Mouse (Mus musculus) ES-E14 (cell line): Measurements from ENCODE around the gene Ets1. TPM values are rescaled to one million over a fixed set of nuclear protein-coding genes. Genes with fewer than 3 reads are reported as not detected.
A peak's percentile ranks its signal among the peaks of the same experiment; 100 is the strongest.

ENCODE experiments used
- DNase-seq: peaks from one replicate; pipeline ENCODE4 v3.0.0-alpha.2; 2013; ENCODE audit warnings: low read depth, low spot score
- H3K27ac ChIP-seq: 2 replicates; pipeline ENCODE4 v1.5.1; 2012; ENCODE audit warnings: low read depth, mild to moderate bottlenecking, low read length, moderate library complexity, mixed read lengths; ENCODE audit not compliant: poor library complexity, insufficient read depth, severe bottlenecking
- H3K36me3 ChIP-seq: 2 replicates; pipeline ENCODE4 v1.6.1; 2012; ENCODE audit warnings: mild to moderate bottlenecking, low read length, moderate library complexity, mixed read lengths; ENCODE audit not compliant: control insufficient read depth, poor library complexity, insufficient read depth, severe bottlenecking
- H3K4me1 ChIP-seq, 2 experiments: fragments of 150-350 bp in 1 of 2; sonication (generic) in 1 of 2; 2 replicates each; pipeline ENCODE4 v1.6.1; 2012; ENCODE audit warnings: low read length in 2 of 2, mild to moderate bottlenecking in 1 of 2, mixed read lengths in 1 of 2; ENCODE audit not compliant: control insufficient read depth in 2 of 2, insufficient read depth in 2 of 2, poor library complexity in 1 of 2
- H3K4me3 ChIP-seq, 2 experiments: fragments of 150-350 bp in 1 of 2; sonication (generic) in 1 of 2; 2 replicates each; pipeline ENCODE4 v1.5.1; 2012; ENCODE audit warnings: low read length in 2 of 2, low read depth in 1 of 2, mild to moderate bottlenecking in 1 of 2, mixed read lengths in 1 of 2; ENCODE audit not compliant: insufficient read depth in 1 of 2, poor library complexity in 1 of 2, severe bottlenecking in 1 of 2
- H3K9ac ChIP-seq: 2 replicates; pipeline ENCODE4 v1.6.1; 2012; ENCODE audit warnings: low read depth, mild to moderate bottlenecking, low read length, mixed read lengths; ENCODE audit not compliant: poor library complexity, insufficient read depth, severe bottlenecking
- H3K9me3 ChIP-seq: fragments of 150-350 bp; sonication (generic); 2 replicates; pipeline ENCODE4 v1.6.1; 2012; ENCODE audit warnings: low read depth, mild to moderate bottlenecking, low read length; ENCODE audit not compliant: control insufficient read depth, insufficient read depth
- CHD2 ChIP-seq: IDR thresholded peaks from 2 replicates; pipeline ENCODE4 v1.6.1; 2014; ENCODE audit warnings: mild to moderate bottlenecking, low read depth, low read length, inconsistent platforms
- HCFC1 ChIP-seq: IDR thresholded peaks from 2 replicates; pipeline ENCODE4 v1.6.1; 2012; ENCODE audit warnings: low read length, inconsistent platforms, borderline replicate concordance; ENCODE audit not compliant: insufficient read depth
- MAFK ChIP-seq: IDR thresholded peaks from 2 replicates; pipeline ENCODE4 v1.6.1; 2014; ENCODE audit warnings: mild to moderate bottlenecking, low read depth, low read length, inconsistent platforms; ENCODE audit not compliant: insufficient read depth
- ZC3H11A ChIP-seq: IDR thresholded peaks from 2 replicates; pipeline ENCODE4 v1.6.1; 2012; ENCODE audit warnings: low read depth, mild to moderate bottlenecking, inconsistent platforms, low read length, borderline replicate concordance
- ZNF384 ChIP-seq: IDR thresholded peaks from 2 replicates; pipeline ENCODE4 v1.6.1; 2012; ENCODE audit warnings: low read depth, low read length, inconsistent platforms
- in situ Hi-C, 2 experiments: fragments of 600-800 bp; cut with MboI; formaldehyde crosslinking; loops; one replicate each; pipeline ENCODE4 v1.15.1; 2025; ENCODE audit warnings: low sequenced_read_pairs in 2 of 2, inconsistent platforms in 1 of 2; ENCODE audit not compliant: unreplicated experiment in 2 of 2
- total RNA-seq: library from RNA; depleted of rRNA; stranded (reverse); fragments of 300-350 nt; gene quantifications from 2 replicates; pipeline ENCODE4 v1.2.3, GENCODE M21; 2012; rRNA removed

Gene Ets1
- total RNA-seq: 9.7 and 20.9 TPM in 2 replicates

DNA sequence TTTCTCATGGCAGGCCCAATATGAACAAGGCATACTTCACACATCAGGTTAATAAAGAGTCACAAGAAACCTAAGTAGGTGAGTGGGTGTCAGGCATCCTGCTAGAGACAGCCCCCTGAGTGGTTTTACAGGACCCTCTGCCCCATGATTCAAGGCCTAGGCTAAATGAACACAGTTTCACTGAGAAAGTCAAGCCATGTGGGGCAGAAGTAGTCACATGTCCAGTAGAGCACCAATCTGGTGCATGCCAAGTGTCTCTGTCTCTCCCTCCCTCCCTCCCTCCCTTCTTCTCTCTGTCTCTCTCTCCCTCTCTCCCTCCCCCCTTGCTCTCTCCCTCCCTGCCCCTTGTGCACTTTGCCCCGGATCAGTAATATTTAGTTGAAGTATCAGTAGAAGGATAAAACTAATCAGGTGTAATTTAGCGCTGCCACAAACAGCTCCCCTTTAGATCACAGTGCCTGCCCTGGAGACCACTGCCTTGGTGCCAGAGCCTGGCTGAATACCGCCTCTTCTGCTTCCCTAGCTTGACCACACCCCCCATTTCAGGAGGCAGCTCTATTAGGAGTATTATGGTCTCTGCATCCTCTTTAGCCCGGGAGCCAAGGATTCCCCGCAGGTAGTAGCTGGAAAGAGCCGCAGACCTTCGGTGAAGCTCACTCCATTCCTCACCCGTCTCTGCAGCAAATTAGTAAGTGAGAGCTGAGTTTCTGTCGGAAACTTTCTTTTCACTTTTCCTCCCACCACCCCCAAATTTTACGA, at the start of gene Ets1:
Gene Ets1, plus strand, starts transcription at position 595 of the 759 bp plus-strand sequence.
- Histone ChIP-seq H3K9me3 (no peaks in the 10 kb centered on the region), H3K9ac (no peak within 1 kb of the TSS), H3K27ac (no peak within 1 kb of the TSS), H3K4me3 (no peak within 1 kb of the TSS), H3K4me1 (no peaks in the 10 kb centered on the region), H3K36me3 (no peaks in the 10 kb centered on the region)
- TF ChIP-seq ZNF384 (no peak), ZC3H11A (no peak), HCFC1 (no peak), CHD2 (no peak), MAFK (no peak)
- DNase-seq: no peak
- in situ Hi-C loops: no loop called here

- peak; percentile 61 for DNase-seq
- no peak overlapping the region for H3K27ac ChIP-seq
- no peaks in the 10 kb centered on the region for H3K9me3 ChIP-seq
- TF ChIP-seq ZC3H11A (peak; percentile 84), ZNF384 (no peak)
- H3K4me3 ChIP-seq: no peak overlapping the region
- in situ Hi-C loops: loop anchor here (5.0 to 25.0 kb wide), 6 partner anchors 347 to 647 kb away; no protein-coding TSS in a partner anchor
- no peaks in the 10 kb centered on the region for H3K4me1 ChIP-seq
- no peaks in the 10 kb centered on the region for H3K36me3 ChIP-seq
- no peak overlapping the region for H3K9ac ChIP-seq
These were observed 46.1 kb upstream of the Ets1 start for GRCm38 (mm10) chr9:32589900-32590299.

GRCm38 (mm10) chr9:32590571-32590970, 45.5 kb upstream of the Ets1 start:
- Histone ChIP-seq H3K4me3 (no peak overlapping the region), H3K9ac (no peak overlapping the region), H3K4me1 (no peaks in the 10 kb centered on the region), H3K36me3 (no peaks in the 10 kb centered on the region), H3K9me3 (no peaks in the 10 kb centered on the region), H3K27ac (no peak overlapping the region)
- DNase-seq: no peak
- in situ Hi-C loops: loop anchor here (10.0 to 25.0 kb wide), 5 partner anchors 347 to 647 kb away; no protein-coding TSS in a partner anchor
- TF ChIP-seq HCFC1 (no peak), CHD2 (no peak), MAFK (no peak), ZNF384 (no peak), ZC3H11A (no peak)

GRCm38 (mm10) chr9:32591732-32592582, 44.1 kb upstream of the Ets1 start:
- Histone ChIP-seq H3K27ac (no peak overlapping the region), H3K36me3 (no peaks in the 10 kb centered on the region), H3K9ac (no peak overlapping the region), H3K9me3 (no peaks in the 10 kb centered on the region), H3K4me3 (no peak overlapping the region), H3K4me1 (no peaks in the 10 kb centered on the region)
- peak; percentile 89 for DNase-seq
- in situ Hi-C loops: loop anchor here (10.0 to 25.0 kb wide), 5 partner anchors 345 to 645 kb away; no protein-coding TSS in a partner anchor
- peak; percentile 94 for TF ChIP-seq ZC3H11A
- TF ChIP-seq ZNF384: no peak
